Mouse (Mus musculus) right cerebral cortex, postnatal 25 days (tissue): ENCODE measurements around the gene Mrpl30.

Experiments
- DNase-seq: peaks from one replicate; pipeline ENCODE4 v3.0.0; 2022

Gene Mrpl30

DNA sequence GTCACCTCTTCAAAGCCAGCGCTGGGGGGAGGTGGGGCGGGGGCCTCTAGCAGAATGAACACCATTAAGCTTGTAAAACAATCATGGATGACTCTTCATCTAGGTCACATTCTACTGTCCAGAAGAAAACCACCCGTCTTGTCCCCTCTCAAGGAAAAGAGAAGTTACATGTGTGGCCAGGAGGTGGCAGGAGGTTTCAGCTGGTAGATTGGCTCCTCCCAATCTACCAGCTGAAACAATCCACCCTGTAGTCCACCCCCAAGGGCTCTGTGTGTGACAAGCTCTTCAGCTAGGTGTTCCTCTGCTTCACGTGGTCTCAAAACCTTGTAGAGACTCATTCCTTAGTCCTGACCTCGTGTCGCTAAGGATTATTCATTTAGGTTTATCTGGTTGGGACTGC lies 12.9 kb downstream of the Mrpl30 start:
- DNase-seq = no peak

GRCm38 (mm10) chr1:37912751-37913150 lies 22.5 kb downstream of the Mrpl30 start:
- DNase-seq = no peak

DNA sequence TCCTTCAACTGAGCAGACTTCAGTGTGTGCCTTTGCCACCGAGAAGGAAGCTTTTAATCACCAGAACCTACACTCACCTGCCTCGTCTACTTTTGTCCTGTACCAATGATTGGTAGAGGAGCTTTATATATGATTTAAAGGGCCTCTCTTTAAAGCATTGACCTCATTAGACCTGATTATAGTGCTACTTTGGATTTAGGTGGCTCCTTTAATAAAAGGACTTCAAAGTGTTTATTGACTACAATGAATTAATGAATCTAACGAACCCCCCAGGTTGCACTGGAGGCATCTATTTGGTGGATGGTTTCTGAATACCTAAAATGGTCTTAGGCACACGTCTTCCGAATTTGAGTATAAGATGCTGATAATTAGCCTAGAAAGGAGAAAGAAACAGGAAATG lies 26.1 kb downstream of the Mrpl30 start, which contains the start of gene Lyg2:
Gene Lyg2 (minus strand): TSS at position 101 of the 400 bp plus-strand sequence.
- DNase-seq = no peak

- DNase-seq = no peak
Measured at GRCm38 (mm10) chr1:37917666-37918065, 27.4 kb downstream of the Mrpl30 start.

GRCm38 (mm10) chr1:37918096-37918495 lies 27.8 kb downstream of the Mrpl30 start:
- DNase-seq = no peak

- no peak for DNase-seq
Measured at GRCm38 (mm10) chr1:37922536-37922935, 32.3 kb downstream of the Mrpl30 start.

DNA sequence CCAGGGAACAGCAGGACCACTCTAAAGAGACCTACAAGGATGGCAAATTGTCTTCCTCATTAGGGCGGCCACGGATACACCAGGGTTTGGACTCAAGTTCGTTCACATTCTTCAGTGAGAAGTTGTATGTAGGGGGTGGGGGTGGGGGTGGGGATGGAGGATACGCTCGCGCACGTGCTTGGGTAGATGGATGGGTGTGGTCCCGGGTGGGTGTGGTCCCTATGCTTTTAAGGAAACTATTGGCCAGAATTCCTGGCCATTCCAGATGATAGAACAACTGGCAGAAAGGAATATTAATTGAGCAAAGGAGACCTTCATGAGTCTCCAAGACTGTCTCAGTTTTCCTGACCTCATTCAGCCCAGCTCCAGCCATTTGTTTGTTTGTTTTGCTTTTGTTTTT lies 35.7 kb downstream of the Mrpl30 start:
- no peak for DNase-seq

GRCm38 (mm10) chr1:37931806-37932205 lies 41.5 kb downstream of the Mrpl30 start:
- DNase-seq = no peak
